Mouse (Mus musculus) embryonic facial prominence, embryonic 12.5 days (tissue): ENCODE results near the gene Tnnt1. TPM values are rescaled to one million over a fixed set of nuclear protein-coding genes. Genes with fewer than 3 reads are reported as not detected.
A peak's percentile ranks its signal among the peaks of the same experiment; 100 is the strongest.

Experiments
- ATAC-seq: fragments of 200-750 bp; cut with Nextera tagmentation; 2 replicates; pipeline ENCODE4 v1.8.0; 2017; ENCODE audit not compliant: insufficient number of reproducible peaks, insufficient read depth, low FRiP score, low TSS enrichment
- H3K27ac ChIP-seq: fragments of 300-500 bp; sonication (generic); 2 replicates; pipeline ENCODE4 v1.5.1; 2016; ENCODE audit warnings: mild to moderate bottlenecking
- H3K27me3 ChIP-seq: fragments of 300-500 bp; sonication (generic); 2 replicates; pipeline ENCODE4 v1.6.1; 2016; ENCODE audit warnings: mild to moderate bottlenecking, moderate library complexity
- H3K36me3 ChIP-seq: fragments of 300-500 bp; sonication (generic); 2 replicates; pipeline ENCODE4 v1.6.1; 2016; ENCODE audit warnings: mild to moderate bottlenecking
- H3K4me1 ChIP-seq: fragments of 300-500 bp; sonication (generic); 2 replicates; pipeline ENCODE4 v1.6.1; 2016
- H3K4me2 ChIP-seq: fragments of 300-500 bp; sonication (generic); replicated peaks from 2 replicates; pipeline ENCODE4 v1.6.1; 2016; ENCODE audit warnings: mild to moderate bottlenecking, moderate library complexity
- H3K4me3 ChIP-seq: fragments of 300-500 bp; sonication (generic); 2 replicates; pipeline ENCODE4 v1.5.1; 2016; ENCODE audit warnings: mild to moderate bottlenecking
- H3K9ac ChIP-seq: fragments of 300-500 bp; sonication (generic); 2 replicates; pipeline ENCODE4 v1.6.1; 2016; ENCODE audit warnings: mild to moderate bottlenecking, moderate library complexity
- H3K9me3 ChIP-seq: fragments of 300-500 bp; sonication (generic); 2 replicates; pipeline ENCODE4 v1.6.1; 2016; ENCODE audit warnings: mild to moderate bottlenecking, moderate library complexity
- WGBS: fragments of 180-500 bp; shearing (Covaris S2); methylation state at CpG from one replicate; pipeline ENCODE4 v1.1.7; 2016; 5-methylcytosine and 5-hydroxymethylcytosine counted together
- polyA plus RNA-seq: library from polyadenylated mRNA; unstranded; fragments of >200 nt; fragmentation: Nextera tagmentation; extraction: Ambion mirVana; gene quantifications from 2 replicates; pipeline ENCODE4 v1.2.1, GENCODE M21; 2016

Gene Tnnt1
- polyA plus RNA-seq, 1 experiment from 2014 or later: 135 TPM

GRCm38 (mm10) chr7:4518487-4518886, 2.3 kb upstream of the Tnnt1 start:
- Histone ChIP-seq H3K36me3 (no peaks in the 10 kb centered on the region), H3K4me2 (no peak overlapping the region), H3K9ac (no peak overlapping the region), H3K9me3 (no peaks in the 10 kb centered on the region), H3K4me1 (peaks cover 16% of the 10 kb centered on the region; the same call in 1 of the 2 replicates), H3K27me3 (no peaks in the 10 kb centered on the region), H3K4me3 (no peak overlapping the region), H3K27ac (no peak overlapping the region)
- 73% methylated on average over 1 of the region's 1 CpGs for WGBS
- ATAC-seq: no peak

- Histone ChIP-seq H3K9ac (no peak overlapping the region), H3K36me3 (no peaks in the 10 kb centered on the region), H3K4me1 (peaks cover 15% of the 10 kb centered on the region; the same call in 1 of the 2 replicates), H3K27ac (no peak overlapping the region), H3K27me3 (no peaks in the 10 kb centered on the region), H3K9me3 (no peaks in the 10 kb centered on the region), H3K4me2 (no peak overlapping the region), H3K4me3 (no peak overlapping the region)
- 61% methylated on average over 6 of the region's 6 CpGs for WGBS
- ATAC-seq: no peak
Measured at GRCm38 (mm10) chr7:4515853-4516252, 329 bp downstream of the Tnnt1 start.

- Histone ChIP-seq H3K27ac (peak overlapping the region; percentile 70; the same call in 1 of the 2 replicates), H3K27me3 (no peaks in the 10 kb centered on the region), H3K9me3 (no peaks in the 10 kb centered on the region), H3K36me3 (no peaks in the 10 kb centered on the region), H3K4me3 (no peak overlapping the region), H3K4me1 (peaks cover 9% of the 10 kb centered on the region; the same call in 1 of the 2 replicates), H3K9ac (0 out of 2 replicates have a peak overlapping the region, but pooled peaks have one; percentile 36), H3K4me2 (peak overlapping the region; percentile 17)
- WGBS: 46% methylated on average over 6 of the region's 6 CpGs
- no peak for ATAC-seq
Measured at GRCm38 (mm10) chr7:4513829-4514712, 2.1 kb downstream of the Tnnt1 start.

- 0 out of 2 replicates have a peak overlapping the region, but pooled peaks have one; percentile 70 for H3K27ac ChIP-seq
- H3K27me3 ChIP-seq: no peaks in the 10 kb centered on the region
- H3K36me3 ChIP-seq: no peaks in the 10 kb centered on the region
- no peak overlapping the region for H3K4me3 ChIP-seq
- WGBS: 38% methylated on average over 13 of the region's 13 CpGs
- peaks cover 9% of the 10 kb centered on the region; the same call in 1 of the 2 replicates for H3K4me1 ChIP-seq
- no peaks in the 10 kb centered on the region for H3K9me3 ChIP-seq
- H3K4me2 ChIP-seq: peak overlapping the region; percentile 17; the same call in 1 of the 2 replicates
- ATAC-seq: no peak
- H3K9ac ChIP-seq: no peak overlapping the region
Measured at GRCm38 (mm10) chr7:4513236-4513635, 2.9 kb downstream of the Tnnt1 start.

GRCm38 (mm10) chr7:4511489-4512224, 4.5 kb downstream of the Tnnt1 start:
- no peaks in the 10 kb centered on the region for H3K36me3 ChIP-seq
- WGBS: 72% methylated on average over 8 of the region's 8 CpGs
- no peaks in the 10 kb centered on the region for H3K9me3 ChIP-seq
- no peak overlapping the region for H3K4me2 ChIP-seq
- ATAC-seq: no peak
- no peak overlapping the region for H3K9ac ChIP-seq
- peaks cover 9% of the 10 kb centered on the region; the same call in 1 of the 2 replicates for H3K4me1 ChIP-seq
- no peak overlapping the region for H3K27ac ChIP-seq
- no peak overlapping the region for H3K4me3 ChIP-seq
- no peaks in the 10 kb centered on the region for H3K27me3 ChIP-seq

GRCm38 (mm10) chr7:4509863-4510608, 6.1 kb downstream of the Tnnt1 start:
- WGBS: 13% methylated on average over 24 of the region's 24 CpGs
- ATAC-seq: peak; percentile 31
- H3K27ac ChIP-seq: no peak overlapping the region
- H3K4me1 ChIP-seq: no peaks in the 10 kb centered on the region
- H3K36me3 ChIP-seq: no peaks in the 10 kb centered on the region
- no peak overlapping the region for H3K4me3 ChIP-seq
- no peaks in the 10 kb centered on the region for H3K9me3 ChIP-seq
- no peaks in the 10 kb centered on the region for H3K27me3 ChIP-seq
- no peak overlapping the region for H3K9ac ChIP-seq
- H3K4me2 ChIP-seq: peak overlapping the region; percentile 28

GRCm38 (mm10) chr7:4508739-4509116, 7.5 kb downstream of the Tnnt1 start:
- no peaks in the 10 kb centered on the region for H3K36me3 ChIP-seq
- WGBS: 90% methylated on average over 8 of the region's 8 CpGs

GRCm38 (mm10) chr7:4508062-4508738, 8.0 kb downstream of the Tnnt1 start:
- Histone ChIP-seq H3K36me3 (no peaks in the 10 kb centered on the region), H3K9me3 (no peaks in the 10 kb centered on the region), H3K4me1 (no peaks in the 10 kb centered on the region), H3K9ac (no peak overlapping the region), H3K4me3 (no peak overlapping the region), H3K27me3 (no peaks in the 10 kb centered on the region), H3K27ac (no peak overlapping the region), H3K4me2 (no peak overlapping the region)
- no peak for ATAC-seq
- WGBS: 61% methylated on average over 32 of the region's 32 CpGs

More at GRCm38 (mm10) chr7:4508739-4509116, 7.5 kb downstream of the Tnnt1 start:
- H3K27ac ChIP-seq: no peak overlapping the region
- H3K9ac ChIP-seq: no peak overlapping the region
- no peak overlapping the region for H3K4me3 ChIP-seq
- H3K27me3 ChIP-seq: no peaks in the 10 kb centered on the region
- ATAC-seq: no peak
- no peaks in the 10 kb centered on the region for H3K9me3 ChIP-seq
- no peak overlapping the region for H3K4me2 ChIP-seq
- H3K4me1 ChIP-seq: no peaks in the 10 kb centered on the region

GRCm38 (mm10) chr7:4507220-4507619, 9.0 kb downstream of the Tnnt1 start:
- WGBS: 53% methylated on average over 3 of the region's 4 CpGs
- Histone ChIP-seq H3K9ac (no peak overlapping the region), H3K4me3 (no peak overlapping the region)

GRCm38 (mm10) chr7:4504646-4505435, 11.3 kb downstream of the Tnnt1 start:
- ATAC-seq: no peak
- no peak overlapping the region for H3K4me3 ChIP-seq
- WGBS: 59% methylated on average over 11 of the region's 11 CpGs

More at GRCm38 (mm10) chr7:4507220-4507619, 9.0 kb downstream of the Tnnt1 start:
- ATAC-seq: no peak
- Histone ChIP-seq H3K27me3 (no peaks in the 10 kb centered on the region), H3K9me3 (no peaks in the 10 kb centered on the region), H3K4me2 (no peak overlapping the region), H3K36me3 (no peaks in the 10 kb centered on the region), H3K4me1 (no peaks in the 10 kb centered on the region), H3K27ac (no peak overlapping the region)

More at GRCm38 (mm10) chr7:4504646-4505435, 11.3 kb downstream of the Tnnt1 start:
- H3K9me3 ChIP-seq: no peaks in the 10 kb centered on the region
- H3K9ac ChIP-seq: no peak overlapping the region
- no peaks in the 10 kb centered on the region for H3K27me3 ChIP-seq
- H3K27ac ChIP-seq: no peak overlapping the region
- peaks cover 10% of the 10 kb centered on the region for H3K4me1 ChIP-seq
- no peak overlapping the region for H3K4me2 ChIP-seq
- no peaks in the 10 kb centered on the region for H3K36me3 ChIP-seq
